Mouse (Mus musculus) heart, embryonic 15.5 days (tissue): ENCODE measurements around the gene Pml. TPM values are rescaled to one million over a fixed set of nuclear protein-coding genes. Genes with fewer than 3 reads are reported as not detected.
A peak's percentile ranks its signal among the peaks of the same experiment; 100 is the strongest.
"Not testable (repeated sequence)": the region's sequence is repeated elsewhere in the genome, so short reads cannot be mapped to it uniquely, and the experiment has no call there.

ENCODE experiments used
- ATAC-seq: fragments of 200-750 bp; cut with Nextera tagmentation; replicated peaks from 2 replicates; pipeline ENCODE4 v1.8.0; 2017; ENCODE audit warnings: low read depth, moderate TSS enrichment; ENCODE audit not compliant: insufficient number of reproducible peaks, insufficient read depth, low FRiP score
- H3K27ac ChIP-seq: fragments of 300-500 bp; sonication (generic); 2 replicates; pipeline ENCODE4 v1.5.1; 2015; ENCODE audit warnings: mild to moderate bottlenecking, inconsistent platforms
- H3K27me3 ChIP-seq: fragments of 300-500 bp; sonication (generic); 2 replicates; pipeline ENCODE4 v1.6.1; 2015; ENCODE audit warnings: inconsistent platforms
- H3K36me3 ChIP-seq: fragments of 300-500 bp; sonication (generic); 2 replicates; pipeline ENCODE4 v1.6.1; 2015; ENCODE audit warnings: mild to moderate bottlenecking, inconsistent platforms
- H3K4me1 ChIP-seq: fragments of 300-500 bp; sonication (generic); replicated peaks from 2 replicates; pipeline ENCODE4 v1.6.1; 2015; ENCODE audit warnings: inconsistent platforms
- H3K4me2 ChIP-seq: fragments of 300-500 bp; sonication (generic); 2 replicates; pipeline ENCODE4 v1.6.1; 2015; ENCODE audit warnings: inconsistent platforms, mild to moderate bottlenecking, moderate library complexity
- H3K4me3 ChIP-seq: fragments of 300-500 bp; sonication (generic); 2 replicates; pipeline ENCODE4 v1.5.1; 2015; ENCODE audit warnings: mild to moderate bottlenecking, inconsistent platforms
- H3K9ac ChIP-seq: fragments of 300-500 bp; sonication (generic); 2 replicates; pipeline ENCODE4 v1.6.1; 2015; ENCODE audit warnings: mild to moderate bottlenecking, inconsistent platforms
- H3K9me3 ChIP-seq: fragments of 300-500 bp; sonication (generic); replicated peaks from 2 replicates; pipeline ENCODE4 v1.6.1; 2016; ENCODE audit warnings: inconsistent platforms
- whole genome bisulfite sequencing: fragments of 180-500 bp; shearing (Covaris S2); methylation state at CpG from one replicate; pipeline ENCODE4 v1.1.7; 2015; ENCODE audit warnings: mixed read lengths; 5-methylcytosine and 5-hydroxymethylcytosine counted together
- polyA plus RNA-seq: library from polyadenylated mRNA; unstranded; fragments of >200 nt; fragmentation: Nextera tagmentation; extraction: Ambion mirVana; gene quantifications from 2 replicates; pipeline ENCODE4 v1.2.1, GENCODE M21; 2015

The Pml gene
- polyA plus RNA-seq, 1 experiment from 2014 or later = 10.0 TPM

- H3K9ac ChIP-seq = peak overlapping the region; percentile 2; the same call in 1 of the 2 replicates
- H3K27me3 ChIP-seq, H3K4me2 ChIP-seq, H3K4me3 ChIP-seq, H3K9me3 ChIP-seq, H3K36me3 ChIP-seq, ATAC-seq: not testable (repeated sequence)
- peaks cover 52% of the 10 kb centered on the region for H3K4me1 ChIP-seq
- 87% methylated on average over 1 of the region's 1 CpGs for WGBS
- peak overlapping the region; percentile 95 for H3K27ac ChIP-seq
These were observed 1.1 kb upstream of the Pml start for GRCm38 (mm10) chr9:58250730-58251129.

- Histone ChIP-seq H3K27me3 (no peaks in the 10 kb centered on the region), H3K27ac (peak overlapping the region; percentile 95), H3K4me2 (peak overlapping the region; percentile 73), H3K4me1 (peaks cover 52% of the 10 kb centered on the region), H3K9me3 (no peaks in the 10 kb centered on the region), H3K36me3 (no peaks in the 10 kb centered on the region), H3K9ac (peak overlapping the region; percentile 2; the same call in 1 of the 2 replicates), H3K4me3 (peak overlapping the region; percentile 58)
- ATAC-seq = no peak
- WGBS = 70% methylated on average over 8 of the region's 8 CpGs
These were observed 736 bp upstream of the Pml start for GRCm38 (mm10) chr9:58250322-58250721.

GRCm38 (mm10) chr9:58248746-58249413 is 706 bp downstream of the Pml start:
- no peaks in the 10 kb centered on the region for H3K9me3 ChIP-seq
- peak overlapping the region; percentile 95 for H3K27ac ChIP-seq
- H3K4me2 ChIP-seq = peak overlapping the region; percentile 73
- WGBS = 20% methylated on average over 7 of the region's 7 CpGs
- peak overlapping the region; percentile 66 for H3K9ac ChIP-seq
- no peak for ATAC-seq
- no peaks in the 10 kb centered on the region for H3K36me3 ChIP-seq
- H3K4me3 ChIP-seq = peak overlapping the region; percentile 58
- H3K4me1 ChIP-seq = peaks cover 52% of the 10 kb centered on the region
- no peaks in the 10 kb centered on the region for H3K27me3 ChIP-seq

GRCm38 (mm10) chr9:58247064-58247759 is 2.4 kb downstream of the Pml start:
- WGBS = 5% methylated on average over 25 of the region's 25 CpGs
- peak overlapping the region; percentile 73 for H3K4me2 ChIP-seq
- H3K9me3 ChIP-seq = no peaks in the 10 kb centered on the region
- peak; percentile 48; the same call in 1 of the 2 replicates for ATAC-seq
- peak overlapping the region; percentile 55 for H3K9ac ChIP-seq
- no peaks in the 10 kb centered on the region for H3K27me3 ChIP-seq
- peaks cover 63% of the 10 kb centered on the region for H3K4me1 ChIP-seq
- peak overlapping the region; percentile 42 for H3K4me3 ChIP-seq
- H3K36me3 ChIP-seq = no peaks in the 10 kb centered on the region
- H3K27ac ChIP-seq = peak overlapping the region; percentile 80

- Histone ChIP-seq H3K4me1 (peaks cover 74% of the 10 kb centered on the region), H3K9ac (no peak overlapping the region), H3K4me3 (no peak overlapping the region), H3K27ac (no peak overlapping the region), H3K27me3 (no peaks in the 10 kb centered on the region), H3K9me3 (no peaks in the 10 kb centered on the region), H3K4me2 (no peak overlapping the region), H3K36me3 (no peaks in the 10 kb centered on the region)
- no peak for ATAC-seq
- 51% methylated on average over 4 of the region's 4 CpGs for WGBS
These were observed 3.4 kb downstream of the Pml start for GRCm38 (mm10) chr9:58246083-58246591.

- Histone ChIP-seq H3K9ac (no peak overlapping the region), H3K27me3 (no peaks in the 10 kb centered on the region), H3K36me3 (no peaks in the 10 kb centered on the region), H3K4me2 (no peak overlapping the region), H3K27ac (no peak overlapping the region), H3K4me1 (peaks cover 60% of the 10 kb centered on the region), H3K9me3 (no peaks in the 10 kb centered on the region), H3K4me3 (no peak overlapping the region)
- 72% methylated on average over 6 of the region's 6 CpGs for WGBS
- no peak for ATAC-seq
These were observed 5.9 kb downstream of the Pml start for GRCm38 (mm10) chr9:58243696-58244095.

GRCm38 (mm10) chr9:58242696-58243095 is 6.9 kb downstream of the Pml start:
- Histone ChIP-seq H3K4me3 (no peak overlapping the region), H3K9me3 (no peaks in the 10 kb centered on the region), H3K4me1 (peaks cover 52% of the 10 kb centered on the region), H3K9ac (no peak overlapping the region), H3K27ac (peak overlapping the region; percentile 38; the same call in 1 of the 2 replicates), H3K4me2 (no peak overlapping the region), H3K36me3 (no peaks in the 10 kb centered on the region), H3K27me3 (no peaks in the 10 kb centered on the region)
- 69% methylated on average over 5 of the region's 5 CpGs for WGBS
- no peak for ATAC-seq

- H3K4me3 ChIP-seq = no peak overlapping the region
- peak overlapping the region; percentile 38 for H3K27ac ChIP-seq
- no peak overlapping the region for H3K4me2 ChIP-seq
- H3K4me1 ChIP-seq = peaks cover 44% of the 10 kb centered on the region
- WGBS = 45% methylated on average over 9 of the region's 9 CpGs
- no peak overlapping the region; the same call in 1 of the 2 replicates for H3K9ac ChIP-seq
- no peaks in the 10 kb centered on the region for H3K9me3 ChIP-seq
- peak; percentile 74 for ATAC-seq
- H3K36me3 ChIP-seq = no peaks in the 10 kb centered on the region
- H3K27me3 ChIP-seq = no peaks in the 10 kb centered on the region
These were observed 7.7 kb downstream of the Pml start for GRCm38 (mm10) chr9:58241780-58242485.

- no peak overlapping the region for H3K4me2 ChIP-seq
- H3K4me3 ChIP-seq = no peak overlapping the region
- H3K9me3 ChIP-seq = no peaks in the 10 kb centered on the region
- no peak for ATAC-seq
- peaks cover 45% of the 10 kb centered on the region for H3K36me3 ChIP-seq
- 96% methylated on average over 28 of the region's 28 CpGs for WGBS
- no peak overlapping the region for H3K9ac ChIP-seq
- H3K27ac ChIP-seq = no peak overlapping the region
- no peaks in the 10 kb centered on the region for H3K27me3 ChIP-seq
- peaks cover 14% of the 10 kb centered on the region for H3K4me1 ChIP-seq
These were observed 15.0 kb downstream of the Pml start for GRCm38 (mm10) chr9:58234502-58235015.

- peaks cover 14% of the 10 kb centered on the region for H3K4me1 ChIP-seq
- no peak for ATAC-seq
- H3K4me2 ChIP-seq = no peak overlapping the region; the same call in 1 of the 2 replicates
- H3K27ac ChIP-seq = peak overlapping the region; percentile 67
- no peaks in the 10 kb centered on the region for H3K27me3 ChIP-seq
- H3K4me3 ChIP-seq = no peak overlapping the region
- peaks cover 67% of the 10 kb centered on the region for H3K36me3 ChIP-seq
- H3K9me3 ChIP-seq = no peaks in the 10 kb centered on the region
- no peak overlapping the region for H3K9ac ChIP-seq
- WGBS = 48% methylated on average over 5 of the region's 5 CpGs
These were observed 17.2 kb downstream of the Pml start for GRCm38 (mm10) chr9:58232374-58232773.

- peak overlapping the region; percentile 67 for H3K27ac ChIP-seq
- H3K36me3 ChIP-seq = peaks cover 70% of the 10 kb centered on the region
- no peaks in the 10 kb centered on the region for H3K9me3 ChIP-seq
- ATAC-seq = no peak
- WGBS = 54% methylated on average over 6 of the region's 6 CpGs
- no peaks in the 10 kb centered on the region for H3K27me3 ChIP-seq
- H3K4me2 ChIP-seq = no peak overlapping the region
- no peak overlapping the region for H3K4me3 ChIP-seq
- H3K4me1 ChIP-seq = peaks cover 14% of the 10 kb centered on the region
- no peak overlapping the region for H3K9ac ChIP-seq
These were observed 17.8 kb downstream of the Pml start for GRCm38 (mm10) chr9:58231746-58232145.
